Mouse (Mus musculus): ENCODE measurements around the gene Cib1. TPM values are rescaled to one million over a fixed set of nuclear protein-coding genes. Genes with fewer than 3 reads are reported as not detected.
A peak's percentile ranks its signal among the peaks of the same experiment; 100 is the strongest.

The Cib1 gene
- polyA plus RNA-seq, 1 experiment from 2014 or later = 26.0 TPM

- no peaks in the 10 kb centered on the region for H3K36me3 ChIP-seq (ENCODE audit: control insufficient read depth, insufficient read depth, low read length)
- no peaks in the 10 kb centered on the region for H3K9me3 ChIP-seq (replicated peaks; ENCODE audit: control insufficient read depth, low read length, poor library complexity, severe bottlenecking)
- ATAC-seq = no peak
- no peaks in the 10 kb centered on the region for H3K27me3 ChIP-seq (ENCODE audit: control insufficient read depth, insufficient read depth, low read depth, low read length)
- 95% methylated on average over 5 of the region's 5 CpGs for WGBS
- H3K27ac ChIP-seq (ENCODE audit: low read length) = no peak overlapping the region
- peaks cover 47% of the 10 kb centered on the region for H3K4me1 ChIP-seq (ENCODE audit: control insufficient read depth, insufficient read depth, low read length)
- no peak overlapping the region for H3K4me2 ChIP-seq (ENCODE audit: low read length)
- H3K9ac ChIP-seq (ENCODE audit: low read depth, low read length) = no peak overlapping the region
- H3K4me3 ChIP-seq (ENCODE audit: low read depth, low read length) = no peak overlapping the region
Measured at GRCm38 (mm10) chr7:80195146-80195545, 37.5 kb downstream of the Cib1 start.

- Histone ChIP-seq H3K4me1 (ENCODE audit: control insufficient read depth, insufficient read depth, low read length) (peaks cover 42% of the 10 kb centered on the region), H3K27ac (ENCODE audit: low read length) (peak overlapping the region; percentile 67), H3K4me3 (ENCODE audit: low read depth, low read length) (no peak overlapping the region), H3K4me2 (ENCODE audit: low read length) (peak overlapping the region; percentile 19; the same call in 1 of the 2 replicates), H3K36me3 (ENCODE audit: control insufficient read depth, insufficient read depth, low read length) (no peaks in the 10 kb centered on the region), H3K27me3 (ENCODE audit: control insufficient read depth, insufficient read depth, low read depth, low read length) (no peaks in the 10 kb centered on the region), H3K9me3 (replicated peaks; ENCODE audit: control insufficient read depth, low read length, poor library complexity, severe bottlenecking) (no peaks in the 10 kb centered on the region), H3K9ac (ENCODE audit: low read depth, low read length) (0 out of 2 replicates have a peak overlapping the region, but pooled peaks have one; percentile 42)
- 40% methylated on average over 13 of the region's 13 CpGs for WGBS
- no peak for ATAC-seq
Measured at GRCm38 (mm10) chr7:80193941-80194739, 38.5 kb downstream of the Cib1 start.

GRCm38 (mm10) chr7:80192226-80193061 is 40.2 kb downstream of the Cib1 start:
- Histone ChIP-seq H3K27ac (ENCODE audit: low read length) (peak overlapping the region; percentile 73), H3K9me3 (replicated peaks; ENCODE audit: control insufficient read depth, low read length, poor library complexity, severe bottlenecking) (no peaks in the 10 kb centered on the region), H3K9ac (ENCODE audit: low read depth, low read length) (peak overlapping the region; percentile 58), H3K27me3 (ENCODE audit: control insufficient read depth, insufficient read depth, low read depth, low read length) (no peaks in the 10 kb centered on the region), H3K4me3 (ENCODE audit: low read depth, low read length) (no peak overlapping the region), H3K4me1 (ENCODE audit: control insufficient read depth, insufficient read depth, low read length) (peaks cover 50% of the 10 kb centered on the region), H3K4me2 (ENCODE audit: low read length) (peak overlapping the region; percentile 37), H3K36me3 (ENCODE audit: control insufficient read depth, insufficient read depth, low read length) (no peaks in the 10 kb centered on the region)
- 9% methylated on average over 16 of the region's 16 CpGs for WGBS
- peak; percentile 66 for ATAC-seq

GRCm38 (mm10) chr7:80191455-80191854 is 41.2 kb downstream of the Cib1 start:
- 35% methylated on average over 5 of the region's 5 CpGs for WGBS
- Histone ChIP-seq H3K9me3 (replicated peaks; ENCODE audit: control insufficient read depth, low read length, poor library complexity, severe bottlenecking) (no peaks in the 10 kb centered on the region), H3K4me1 (ENCODE audit: control insufficient read depth, insufficient read depth, low read length) (peaks cover 49% of the 10 kb centered on the region), H3K27me3 (ENCODE audit: control insufficient read depth, insufficient read depth, low read depth, low read length) (no peaks in the 10 kb centered on the region), H3K36me3 (ENCODE audit: control insufficient read depth, insufficient read depth, low read length) (no peaks in the 10 kb centered on the region), H3K27ac (ENCODE audit: low read length) (peak overlapping the region; percentile 73), H3K9ac (ENCODE audit: low read depth, low read length) (peak overlapping the region; percentile 15; the same call in 1 of the 2 replicates), H3K4me3 (ENCODE audit: low read depth, low read length) (no peak overlapping the region), H3K4me2 (ENCODE audit: low read length) (no peak overlapping the region)
- no peak for ATAC-seq

- ATAC-seq = no peak
- peak overlapping the region; percentile 15; the same call in 1 of the 2 replicates for H3K4me2 ChIP-seq (ENCODE audit: low read length)
- WGBS = 43% methylated on average over 11 of the region's 11 CpGs
- no peak overlapping the region for H3K4me3 ChIP-seq (ENCODE audit: low read depth, low read length)
- H3K27ac ChIP-seq (ENCODE audit: low read length) = no peak overlapping the region
- H3K9me3 ChIP-seq (replicated peaks; ENCODE audit: control insufficient read depth, low read length, poor library complexity, severe bottlenecking) = no peaks in the 10 kb centered on the region
- H3K9ac ChIP-seq (ENCODE audit: low read depth, low read length) = no peak overlapping the region; the same call in 1 of the 2 replicates
- no peaks in the 10 kb centered on the region for H3K36me3 ChIP-seq (ENCODE audit: control insufficient read depth, insufficient read depth, low read length)
- peaks cover 49% of the 10 kb centered on the region for H3K4me1 ChIP-seq (ENCODE audit: control insufficient read depth, insufficient read depth, low read length)
- no peaks in the 10 kb centered on the region for H3K27me3 ChIP-seq (ENCODE audit: control insufficient read depth, insufficient read depth, low read depth, low read length)
Measured at GRCm38 (mm10) chr7:80189147-80189933, 43.3 kb downstream of the Cib1 start.

- Histone ChIP-seq H3K36me3 (ENCODE audit: control insufficient read depth, insufficient read depth, low read length) (no peaks in the 10 kb centered on the region), H3K4me1 (ENCODE audit: control insufficient read depth, insufficient read depth, low read length) (peaks cover 42% of the 10 kb centered on the region), H3K4me3 (ENCODE audit: low read depth, low read length) (no peak overlapping the region), H3K9me3 (replicated peaks; ENCODE audit: control insufficient read depth, low read length, poor library complexity, severe bottlenecking) (no peaks in the 10 kb centered on the region), H3K27me3 (ENCODE audit: control insufficient read depth, insufficient read depth, low read depth, low read length) (no peaks in the 10 kb centered on the region), H3K27ac (ENCODE audit: low read length) (no peak overlapping the region), H3K4me2 (ENCODE audit: low read length) (peak overlapping the region; percentile 15; the same call in 1 of the 2 replicates), H3K9ac (ENCODE audit: low read depth, low read length) (no peak overlapping the region; the same call in 1 of the 2 replicates)
- WGBS = 64% methylated on average over 2 of the region's 2 CpGs
- no peak for ATAC-seq
Measured at GRCm38 (mm10) chr7:80188579-80189125, 44.0 kb downstream of the Cib1 start.

- H3K27me3 ChIP-seq (ENCODE audit: control insufficient read depth, insufficient read depth, low read depth, low read length) = no peaks in the 10 kb centered on the region
- H3K4me3 ChIP-seq (ENCODE audit: low read depth, low read length) = peak overlapping the region; percentile 59
- no peak for ATAC-seq
- H3K4me1 ChIP-seq (ENCODE audit: control insufficient read depth, insufficient read depth, low read length) = peaks cover 36% of the 10 kb centered on the region
- peak overlapping the region; percentile 71 for H3K4me2 ChIP-seq (ENCODE audit: low read length)
- peak overlapping the region; percentile 87 for H3K27ac ChIP-seq (ENCODE audit: low read length)
- H3K9ac ChIP-seq (ENCODE audit: low read depth, low read length) = peak overlapping the region; percentile 76
- WGBS = 23% methylated on average over 12 of the region's 12 CpGs
- H3K9me3 ChIP-seq (replicated peaks; ENCODE audit: control insufficient read depth, low read length, poor library complexity, severe bottlenecking) = no peaks in the 10 kb centered on the region
- H3K36me3 ChIP-seq (ENCODE audit: control insufficient read depth, insufficient read depth, low read length) = no peaks in the 10 kb centered on the region
Measured at GRCm38 (mm10) chr7:80187501-80187900, 45.1 kb downstream of the Cib1 start.

GRCm38 (mm10) chr7:80186531-80187296 is 45.9 kb downstream of the Cib1 start, which contains the start of gene Sema4b:
TSS of gene Sema4b (plus strand) at chr7:80186841.
- H3K36me3 ChIP-seq (ENCODE audit: control insufficient read depth, insufficient read depth, low read length) = no peaks in the 10 kb centered on the region
- H3K4me2 ChIP-seq (ENCODE audit: low read length) = peak within 1 kb of the TSS; percentile 71
- peak within 1 kb of the TSS; percentile 59 for H3K4me3 ChIP-seq (ENCODE audit: low read depth, low read length)
- no peaks in the 10 kb centered on the region for H3K9me3 ChIP-seq (replicated peaks; ENCODE audit: control insufficient read depth, low read length, poor library complexity, severe bottlenecking)
- H3K27me3 ChIP-seq (ENCODE audit: control insufficient read depth, insufficient read depth, low read depth, low read length) = no peaks in the 10 kb centered on the region
- H3K9ac ChIP-seq (ENCODE audit: low read depth, low read length) = peak within 1 kb of the TSS; percentile 76
- ATAC-seq = peak; percentile 96
- WGBS = under 1% methylated on average over 43 of the region's 51 CpGs
- H3K4me1 ChIP-seq (ENCODE audit: control insufficient read depth, insufficient read depth, low read length) = peaks cover 29% of the 10 kb centered on the region
- peak within 1 kb of the TSS; percentile 87 for H3K27ac ChIP-seq (ENCODE audit: low read length)
